Mouse (Mus musculus) frontal cortex, postnatal 36 days (tissue): Measurements from ENCODE around the gene Rock2.
"Not testable (repeated sequence)": the region's sequence is repeated elsewhere in the genome, so short reads cannot be mapped to it uniquely, and the experiment has no call there.

Experiments
- DNase-seq, 2 experiments: peaks; one replicate each; pipeline ENCODE4 v3.0.0; 2022; ENCODE audit warnings: low spot score in 2 of 2

Gene Rock2

GRCm38 (mm10) chr12:16999739-17000497 is 105.2 kb downstream of the Rock2 start, which contains the start of gene Pqlc3:
Gene Pqlc3 (minus strand): TSS chr12:17000408.
- DNase-seq: peak; percentile 71 to 77

GRCm38 (mm10) chr12:17000628-17001027 is 105.9 kb downstream of the Rock2 start:
- no peak for DNase-seq

- DNase-seq: no peak
These were observed 106.5 kb downstream of the Rock2 start for GRCm38 (mm10) chr12:17001211-17001610.

GRCm38 (mm10) chr12:17009466-17009865 is 114.8 kb downstream of the Rock2 start:
- DNase-seq: no peak

GRCm38 (mm10) chr12:17011100-17011870 is 116.6 kb downstream of the Rock2 start, which contains the start of gene 2410004P03Rik:
Gene 2410004P03Rik (minus strand): TSS chr12:17011727.
- DNase-seq: peak; percentile 61 to 70

- no peak for DNase-seq
These were observed 117.6 kb downstream of the Rock2 start for GRCm38 (mm10) chr12:17012067-17012899.

GRCm38 (mm10) chr12:17015711-17016110 is 121.0 kb downstream of the Rock2 start:
- DNase-seq: no peak

GRCm38 (mm10) chr12:17018468-17018867 is 123.8 kb downstream of the Rock2 start:
- DNase-seq: peak; percentile 67 to 70

GRCm38 (mm10) chr12:17021125-17021524 is 126.4 kb downstream of the Rock2 start:
- not testable (repeated sequence) for DNase-seq

- DNase-seq: no peak
These were observed 127.5 kb downstream of the Rock2 start for GRCm38 (mm10) chr12:17022145-17022544.

- no peak for DNase-seq
These were observed 129.9 kb downstream of the Rock2 start for GRCm38 (mm10) chr12:17024554-17025110.

GRCm38 (mm10) chr12:17032694-17033463 is 138.2 kb downstream of the Rock2 start:
- peak; percentile 78 to 87 for DNase-seq

- no peak for DNase-seq
These were observed 138.8 kb downstream of the Rock2 start for GRCm38 (mm10) chr12:17033464-17033841.

- DNase-seq: no peak
These were observed 140.0 kb downstream of the Rock2 start for GRCm38 (mm10) chr12:17034671-17035070.

GRCm38 (mm10) chr12:17035128-17035527 is 140.4 kb downstream of the Rock2 start:
- DNase-seq: no peak

GRCm38 (mm10) chr12:17036532-17036931 is 141.8 kb downstream of the Rock2 start:
- no peak for DNase-seq

- peak; percentile 65 to 76 for DNase-seq
These were observed 142.4 kb downstream of the Rock2 start for GRCm38 (mm10) chr12:17037053-17037610.
